Mouse (Mus musculus) embryonic fibroblast, embryonic 13.5 days (primary cell): ENCODE data around the gene Ppp1r12c.

ENCODE experiments used
- CTCF ChIP-seq: IDR thresholded peaks from 2 replicates; pipeline ENCODE4 v1.5.1; 2011; ENCODE audit warnings: mild to moderate bottlenecking, control low read depth, low read length, moderate library complexity, borderline replicate concordance; ENCODE audit not compliant: insufficient read depth
- POLR2A ChIP-seq: IDR thresholded peaks from 2 replicates; pipeline ENCODE4 v1.6.1; 2011; ENCODE audit warnings: low read depth, mild to moderate bottlenecking, control low read depth, low read length, moderate library complexity

DNA sequence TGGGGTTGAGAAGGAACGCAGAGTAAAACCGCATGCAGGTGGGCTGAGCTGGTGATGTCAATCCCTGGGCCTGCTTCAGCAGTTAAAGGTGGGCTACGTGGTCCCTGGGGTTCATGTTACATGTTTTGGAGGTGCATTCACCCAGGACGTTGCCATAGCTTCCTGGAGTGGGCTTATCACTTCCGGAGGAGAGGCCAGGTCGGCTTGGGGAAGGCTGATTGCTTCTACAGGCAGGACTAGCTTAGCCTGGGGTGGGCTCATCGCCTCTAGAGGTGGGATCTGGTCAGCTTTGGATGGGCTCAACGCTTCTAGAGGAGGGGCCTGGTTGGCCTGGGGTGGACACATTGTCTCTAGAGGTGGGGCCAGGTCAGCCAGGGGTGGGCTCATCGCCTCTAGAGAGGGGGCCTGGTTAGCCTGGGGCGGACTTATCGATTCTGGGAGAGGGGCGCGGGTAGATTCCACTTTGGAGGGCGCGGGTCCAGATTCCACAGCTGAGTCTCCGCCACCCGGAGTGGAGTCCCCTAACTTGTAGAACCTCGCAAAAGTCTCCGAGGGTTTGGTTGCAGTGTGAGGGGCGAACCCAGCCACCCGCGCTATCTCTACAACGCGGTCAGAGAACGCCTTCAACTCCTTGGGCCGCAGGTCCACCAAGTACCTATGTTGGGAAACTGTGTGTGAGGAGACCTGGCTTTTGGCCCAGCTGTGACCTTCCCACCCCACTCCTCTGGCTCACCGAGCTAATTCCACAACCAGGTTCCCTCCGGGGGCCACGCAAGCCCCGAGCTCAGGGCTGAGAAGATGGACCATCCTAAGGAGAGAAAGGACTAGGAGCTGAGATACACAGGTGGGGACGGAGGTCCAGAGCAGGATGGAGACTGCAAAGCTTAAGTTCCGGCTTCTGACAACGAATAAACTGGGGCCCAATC lies 22.0 kb upstream of the Ppp1r12c start:
- TF ChIP-seq POLR2A (no peak), CTCF (no peak)
